Mouse (Mus musculus): ENCODE results near the gene Amigo2. TPM values are rescaled to one million over a fixed set of nuclear protein-coding genes. Genes with fewer than 3 reads are reported as not detected.
"Not testable (repeated sequence)": the region's sequence is repeated elsewhere in the genome, so short reads cannot be mapped to it uniquely, and the experiment has no call there.

The Amigo2 gene
- polyA plus RNA-seq, 1 experiment: not detected

DNA sequence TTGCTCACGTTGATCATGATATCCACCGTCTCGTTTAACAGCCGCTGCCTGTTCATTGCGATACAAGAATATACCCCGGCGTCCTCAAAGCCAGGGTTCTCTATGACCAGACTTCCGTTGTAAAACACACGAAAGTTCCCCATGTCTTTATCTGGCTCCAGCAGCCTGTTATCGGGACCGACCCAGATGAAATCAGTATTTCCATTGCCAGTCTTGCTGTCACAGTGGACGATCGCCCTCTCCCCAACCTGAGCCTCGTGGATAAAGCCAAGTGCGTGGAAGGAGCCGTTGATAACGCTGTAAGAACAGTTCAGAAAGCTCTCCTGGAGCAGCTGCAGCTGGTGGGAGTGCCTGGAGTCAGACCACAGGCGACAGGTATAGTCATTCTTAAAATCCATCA lies 1.7 kb downstream of the Amigo2 start:
- H3K27me3 ChIP-seq (ENCODE audit: control insufficient read depth): peaks cover 69% of the 10 kb centered on the region
- H3K9me3 ChIP-seq (ENCODE audit: control insufficient read depth, low read length): no peaks in the 10 kb centered on the region; the same call in 1 of the 2 replicates
- H3K4me3 ChIP-seq (replicated peaks): no peak overlapping the region
- H3K4me1 ChIP-seq (ENCODE audit: control insufficient read depth): no peaks in the 10 kb centered on the region; the same call in none of the 2 replicates
- no peaks in the 10 kb centered on the region for H3K36me3 ChIP-seq (ENCODE audit: control insufficient read depth)
- TF ChIP-seq TAL1 (IDR thresholded peaks at IDR 0.05; ENCODE audit: low read length) (no peak), GATA1 (IDR thresholded peaks at IDR 0.05; ENCODE audit: low read length) (no peak)

DNA sequence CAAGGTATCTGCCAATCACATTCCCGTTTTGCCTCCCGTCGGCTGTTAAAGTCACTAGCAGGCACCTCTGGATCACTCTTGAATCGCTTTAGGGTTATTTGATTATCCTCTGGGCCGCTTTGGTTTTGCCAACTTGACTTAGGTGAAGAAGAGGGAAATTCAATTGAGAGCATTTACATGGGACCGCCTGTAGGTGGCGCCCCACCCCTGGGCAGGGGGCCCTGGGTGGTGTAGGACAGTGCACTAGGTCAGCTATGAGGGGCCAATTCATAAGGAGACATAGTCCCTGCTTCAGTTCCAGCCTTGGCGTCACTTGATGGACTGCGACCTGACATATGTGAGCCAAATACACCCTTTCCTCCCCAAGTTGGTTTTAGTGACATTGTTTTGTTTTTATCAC lies 10.1 kb downstream of the Amigo2 start:
- Histone ChIP-seq H3K36me3 (ENCODE audit: control insufficient read depth) (no peaks in the 10 kb centered on the region), H3K4me3 (replicated peaks) (no peak overlapping the region), H3K27me3 (ENCODE audit: control insufficient read depth) (no peaks in the 10 kb centered on the region), H3K9me3 (ENCODE audit: control insufficient read depth, low read length) (peaks cover 5% of the 10 kb centered on the region), H3K4me1 (ENCODE audit: control insufficient read depth) (no peaks in the 10 kb centered on the region)
- TF ChIP-seq TAL1 (IDR thresholded peaks at IDR 0.05; ENCODE audit: low read length) (no peak), GATA1 (IDR thresholded peaks at IDR 0.05; ENCODE audit: low read length) (no peak)

DNA sequence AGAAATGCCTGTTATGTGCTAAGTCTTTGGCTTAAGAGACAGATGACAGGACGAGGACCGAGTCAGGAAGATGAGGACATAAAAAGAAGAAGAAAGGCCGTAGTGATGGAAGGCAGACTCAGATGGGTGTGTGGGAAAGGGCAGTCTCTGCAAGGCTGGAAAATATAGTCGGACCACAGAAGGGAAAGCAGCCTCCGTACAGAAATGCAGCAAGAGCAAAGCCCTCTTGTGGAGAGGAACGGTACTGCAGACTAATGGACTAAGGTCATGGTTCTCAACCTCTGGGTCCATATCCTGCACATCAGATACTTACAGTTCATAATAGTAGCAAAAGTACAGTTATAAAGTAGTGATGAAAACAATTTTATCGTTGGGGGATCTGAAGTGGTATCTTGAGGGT lies 11.9 kb downstream of the Amigo2 start:
- Histone ChIP-seq H3K4me3 (replicated peaks) (no peak overlapping the region), H3K9me3 (ENCODE audit: control insufficient read depth, low read length) (peaks cover 11% of the 10 kb centered on the region), H3K36me3 (ENCODE audit: control insufficient read depth) (no peaks in the 10 kb centered on the region), H3K4me1 (ENCODE audit: control insufficient read depth) (no peaks in the 10 kb centered on the region), H3K27me3 (ENCODE audit: control insufficient read depth) (no peaks in the 10 kb centered on the region)
- TF ChIP-seq GATA1 (IDR thresholded peaks at IDR 0.05; ENCODE audit: low read length): no peak
- TF ChIP-seq TAL1 (IDR thresholded peaks at IDR 0.05; ENCODE audit: low read length): no peak

DNA sequence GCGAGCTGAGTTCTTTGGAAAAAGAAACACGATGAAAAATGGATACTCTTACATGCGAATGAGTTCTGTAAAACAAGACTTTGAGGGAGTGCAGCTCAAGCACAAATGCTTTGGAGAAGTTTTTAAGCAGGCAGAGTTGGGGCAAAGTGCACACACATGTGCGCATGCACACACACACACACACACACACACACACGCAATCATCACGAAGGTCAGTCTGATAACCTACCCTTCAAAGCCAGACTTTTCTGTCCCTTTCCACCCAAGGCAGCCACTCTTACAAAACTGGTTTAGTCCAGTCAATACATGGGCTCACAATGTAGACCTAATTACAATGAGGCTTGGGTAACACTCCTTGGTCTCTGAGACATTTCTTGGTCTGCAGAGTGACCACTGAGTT lies 13.0 kb downstream of the Amigo2 start:
- Histone ChIP-seq H3K4me1 (ENCODE audit: control insufficient read depth) (no peaks in the 10 kb centered on the region), H3K9me3 (ENCODE audit: control insufficient read depth, low read length) (peaks cover 11% of the 10 kb centered on the region), H3K27me3 (ENCODE audit: control insufficient read depth) (no peaks in the 10 kb centered on the region), H3K4me3 (replicated peaks) (no peak overlapping the region), H3K36me3 (ENCODE audit: control insufficient read depth) (no peaks in the 10 kb centered on the region)
- TF ChIP-seq TAL1 (IDR thresholded peaks at IDR 0.05; ENCODE audit: low read length) (no peak), GATA1 (IDR thresholded peaks at IDR 0.05; ENCODE audit: low read length) (no peak)

DNA sequence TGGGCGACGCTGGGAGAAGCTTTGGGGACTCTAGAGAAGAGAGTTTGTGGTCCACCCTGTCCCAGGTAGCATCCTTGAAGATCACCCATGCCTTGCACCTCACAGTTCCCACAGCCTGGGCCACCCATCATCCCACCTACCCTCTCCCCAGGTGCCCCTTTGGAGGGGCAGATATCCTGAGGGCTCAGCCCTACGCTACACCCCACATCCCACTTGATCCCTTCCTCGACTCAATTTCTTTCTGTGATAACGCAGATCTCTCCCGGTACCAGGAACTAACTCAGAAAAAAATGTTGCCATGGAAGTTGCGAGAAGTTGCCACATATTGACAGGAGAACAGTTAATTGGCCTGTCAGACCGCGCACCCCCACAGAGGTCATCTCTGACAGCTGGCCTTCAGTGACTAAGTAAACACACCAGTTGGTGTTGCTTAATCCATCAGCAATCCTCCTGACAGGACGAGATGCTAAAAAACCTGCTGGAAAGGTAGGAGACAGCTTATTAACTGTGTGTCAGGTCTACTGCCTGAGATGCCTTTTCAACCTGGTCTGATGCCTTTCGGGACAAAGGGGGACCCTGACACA lies 17.5 kb downstream of the Amigo2 start:
- Histone ChIP-seq H3K4me3 (replicated peaks) (no peak overlapping the region), H3K4me1 (ENCODE audit: control insufficient read depth) (no peaks in the 10 kb centered on the region), H3K9me3 (ENCODE audit: control insufficient read depth, low read length) (peaks cover 11% of the 10 kb centered on the region), H3K36me3 (ENCODE audit: control insufficient read depth) (no peaks in the 10 kb centered on the region), H3K27me3 (ENCODE audit: control insufficient read depth) (no peaks in the 10 kb centered on the region)
- TF ChIP-seq GATA1 (IDR thresholded peaks at IDR 0.05; ENCODE audit: low read length): no peak
- TF ChIP-seq TAL1 (IDR thresholded peaks at IDR 0.05; ENCODE audit: low read length): no peak

DNA sequence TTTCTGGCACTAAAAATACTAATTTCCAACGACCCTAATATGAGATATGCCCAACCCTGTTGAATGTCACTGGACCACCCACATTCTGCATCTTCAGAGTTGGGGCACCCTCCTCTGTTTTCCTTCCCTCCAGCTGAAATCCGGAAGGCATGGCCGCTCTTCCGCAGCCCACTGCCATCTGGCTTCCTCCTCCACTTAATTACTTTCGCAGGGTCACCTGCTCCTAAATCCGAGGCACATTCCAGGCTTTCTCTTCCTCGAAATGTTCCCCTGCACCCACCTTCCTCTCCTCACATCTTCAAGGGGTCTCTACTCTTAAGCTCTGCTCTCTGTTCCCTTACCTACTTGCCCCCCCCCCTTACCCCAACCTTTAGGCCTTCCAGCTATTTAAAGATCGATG lies 23.1 kb downstream of the Amigo2 start:
- Histone ChIP-seq H3K9me3 (ENCODE audit: control insufficient read depth, low read length) (peaks cover 4% of the 10 kb centered on the region; the same call in 1 of the 2 replicates), H3K27me3 (ENCODE audit: control insufficient read depth) (no peaks in the 10 kb centered on the region), H3K4me3 (replicated peaks) (no peak overlapping the region), H3K36me3 (ENCODE audit: control insufficient read depth) (no peaks in the 10 kb centered on the region), H3K4me1 (ENCODE audit: control insufficient read depth) (no peaks in the 10 kb centered on the region)
- no peak for TF ChIP-seq TAL1 (IDR thresholded peaks at IDR 0.05; ENCODE audit: low read length)
- TF ChIP-seq GATA1 (IDR thresholded peaks at IDR 0.05; ENCODE audit: low read length): no peak

DNA sequence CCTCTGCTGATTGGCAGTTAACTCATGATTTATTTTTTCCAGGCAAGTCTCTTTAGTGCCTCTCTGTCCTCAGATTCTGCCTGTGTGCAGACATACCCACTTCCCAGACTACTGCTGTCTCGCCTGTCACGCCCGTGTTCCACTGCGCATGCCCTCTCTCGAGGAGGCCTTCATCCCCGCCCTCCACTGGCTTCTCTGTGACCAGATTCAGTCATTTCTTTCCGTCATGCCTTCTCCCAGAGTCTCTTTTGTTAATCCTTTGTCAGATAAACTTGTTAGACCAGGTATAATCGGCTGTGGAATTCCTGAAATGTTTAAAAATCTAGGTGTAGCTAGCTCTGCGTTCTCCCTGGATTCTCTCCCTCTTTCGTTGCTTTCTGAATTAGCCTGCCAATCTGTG lies 23.7 kb downstream of the Amigo2 start:
- no peak for TF ChIP-seq TAL1 (IDR thresholded peaks at IDR 0.05; ENCODE audit: low read length)
- no peak for TF ChIP-seq GATA1 (IDR thresholded peaks at IDR 0.05; ENCODE audit: low read length)
- Histone ChIP-seq H3K4me3 (replicated peaks) (no peak overlapping the region), H3K27me3 (ENCODE audit: control insufficient read depth) (no peaks in the 10 kb centered on the region), H3K4me1 (ENCODE audit: control insufficient read depth) (no peaks in the 10 kb centered on the region), H3K36me3 (ENCODE audit: control insufficient read depth) (no peaks in the 10 kb centered on the region), H3K9me3 (ENCODE audit: control insufficient read depth, low read length) (peaks cover 4% of the 10 kb centered on the region; the same call in 1 of the 2 replicates)

DNA sequence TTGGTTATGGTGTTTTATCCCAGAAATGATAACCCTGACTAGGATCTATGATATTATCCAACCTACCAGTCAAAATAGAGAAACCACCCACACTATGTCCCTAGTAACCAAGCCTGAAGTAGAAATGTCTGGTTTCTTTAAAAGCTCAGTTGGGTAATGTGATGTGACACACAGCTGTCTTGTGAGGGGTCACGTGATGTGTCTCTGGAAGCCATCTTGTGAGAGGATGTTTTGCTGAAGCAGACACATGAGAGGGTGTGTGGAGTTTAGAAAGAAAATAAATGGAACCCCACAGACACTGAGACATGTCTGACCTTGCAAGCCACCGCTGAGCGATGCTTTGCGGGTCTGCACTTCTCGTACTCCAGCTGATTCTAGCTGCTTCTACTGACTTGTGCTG lies 30.2 kb downstream of the Amigo2 start:
- Histone ChIP-seq H3K36me3 (ENCODE audit: control insufficient read depth) (no peaks in the 10 kb centered on the region), H3K9me3 (ENCODE audit: control insufficient read depth, low read length) (peaks cover 6% of the 10 kb centered on the region), H3K4me1 (ENCODE audit: control insufficient read depth) (no peaks in the 10 kb centered on the region), H3K4me3 (replicated peaks) (no peak overlapping the region), H3K27me3 (ENCODE audit: control insufficient read depth) (no peaks in the 10 kb centered on the region)
- TF ChIP-seq TAL1 (IDR thresholded peaks at IDR 0.05; ENCODE audit: low read length) (no peak), GATA1 (IDR thresholded peaks at IDR 0.05; ENCODE audit: low read length) (no peak)

DNA sequence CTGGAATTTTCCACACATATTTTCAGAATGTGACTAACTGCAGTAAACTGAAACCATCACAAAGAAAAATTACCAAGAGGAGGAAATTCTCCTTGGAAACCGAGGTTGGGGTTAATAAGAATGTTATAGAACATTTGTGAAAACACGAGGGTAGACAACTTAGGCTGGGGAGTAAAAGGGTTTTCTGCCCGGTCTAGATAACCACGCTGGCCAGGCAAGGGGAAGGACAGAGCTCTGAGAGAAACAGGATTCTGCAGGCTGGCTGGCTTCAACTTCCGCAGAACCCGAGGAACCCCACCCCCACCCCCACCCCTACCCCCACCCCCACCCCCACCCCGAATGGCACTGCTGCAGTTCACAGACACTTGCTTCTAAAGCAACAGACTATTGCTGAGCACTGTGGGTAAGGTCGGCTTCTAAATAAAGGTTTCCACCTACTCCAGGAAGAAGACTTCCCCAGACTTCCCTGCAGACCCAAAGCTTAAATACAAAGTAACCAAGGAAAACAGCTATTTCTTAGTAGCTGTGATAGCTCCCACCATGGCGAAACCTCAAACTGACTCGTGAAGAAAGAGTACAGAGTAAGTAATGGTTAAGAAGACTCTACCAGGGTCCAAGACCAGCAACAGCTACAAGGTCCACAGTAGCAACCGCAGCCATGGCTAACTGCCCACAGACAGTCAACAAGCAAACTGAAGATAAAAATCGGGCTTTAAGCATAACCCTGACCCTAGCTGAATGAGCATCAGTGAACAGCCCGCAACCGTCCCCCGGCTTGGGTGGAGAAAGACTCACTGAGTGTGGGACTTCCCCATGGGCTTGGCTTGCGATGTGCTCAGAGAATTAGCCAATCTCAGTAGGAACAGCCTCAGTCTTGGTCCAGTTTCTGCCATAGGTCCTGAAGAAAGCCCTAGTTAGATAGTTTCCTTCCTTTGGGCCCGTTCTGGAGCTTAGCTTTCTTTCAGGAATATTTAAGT lies 34.3 kb downstream of the Amigo2 start:
- no peak overlapping the region for H3K4me3 ChIP-seq (replicated peaks)
- H3K9me3 ChIP-seq (ENCODE audit: control insufficient read depth, low read length): peaks cover 2% of the 10 kb centered on the region; the same call in 1 of the 2 replicates
- no peaks in the 10 kb centered on the region for H3K27me3 ChIP-seq (ENCODE audit: control insufficient read depth)
- H3K4me1 ChIP-seq (ENCODE audit: control insufficient read depth): no peaks in the 10 kb centered on the region
- H3K36me3 ChIP-seq (ENCODE audit: control insufficient read depth): no peaks in the 10 kb centered on the region
- TF ChIP-seq TAL1 (IDR thresholded peaks at IDR 0.05; ENCODE audit: low read length) (no peak), GATA1 (IDR thresholded peaks at IDR 0.05; ENCODE audit: low read length) (no peak)

DNA sequence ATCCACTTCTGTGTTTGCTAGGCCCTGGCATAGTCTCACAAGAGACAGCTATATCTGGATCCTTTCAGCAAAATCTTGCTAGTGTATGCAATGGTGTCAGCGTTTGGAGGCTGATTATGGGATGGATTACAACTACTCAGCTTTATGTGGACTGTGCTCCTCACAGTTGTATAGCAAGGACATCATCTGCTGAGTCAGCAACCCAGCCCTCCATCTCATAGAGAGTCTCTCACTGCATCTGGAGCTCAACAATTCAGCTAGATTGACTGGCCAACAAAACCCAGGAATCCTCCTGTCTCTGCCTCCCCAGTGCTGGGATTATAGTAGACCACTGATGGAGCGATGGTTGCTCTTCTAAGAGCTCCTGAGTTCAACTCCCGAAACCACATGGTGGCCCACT lies 37.3 kb downstream of the Amigo2 start:
- not testable (repeated sequence) for H3K27me3 ChIP-seq (ENCODE audit: control insufficient read depth); H3K36me3 ChIP-seq (ENCODE audit: control insufficient read depth); H3K9me3 ChIP-seq (ENCODE audit: control insufficient read depth, low read length); H3K4me3 ChIP-seq (replicated peaks); H3K4me1 ChIP-seq (ENCODE audit: control insufficient read depth)

All from erythroblast, embryonic 14.5 days (primary cell).